Mouse (Mus musculus) brown adipose tissue, adult 24 weeks (tissue): ENCODE data around the gene Men1. TPM values are rescaled to one million over a fixed set of nuclear protein-coding genes. Genes with fewer than 3 reads are reported as not detected.
A peak's percentile ranks its signal among the peaks of the same experiment; 100 is the strongest.
"Not testable (repeated sequence)": the region's sequence is repeated elsewhere in the genome, so short reads cannot be mapped to it uniquely, and the experiment has no call there.

Source experiments
- H3K27ac ChIP-seq: fragments of 200-500 bp; replicated peaks from 2 replicates; pipeline ENCODE4 v1.5.1; 2012; ENCODE audit warnings: low read depth, mild to moderate bottlenecking, low read length
- H3K4me1 ChIP-seq: fragments of 200-500 bp; 2 replicates; pipeline ENCODE4 v1.6.1; 2012; ENCODE audit warnings: low read length, mixed read lengths; ENCODE audit not compliant: control insufficient read depth, insufficient read depth, insufficient read length
- H3K4me3 ChIP-seq: fragments of 200-500 bp; 2 replicates; pipeline ENCODE4 v1.5.1; 2012; ENCODE audit warnings: low read depth, mild to moderate bottlenecking, low read length, moderate library complexity; ENCODE audit not compliant: insufficient read depth
- polyA plus RNA-seq: library from polyadenylated mRNA; stranded (reverse); fragments of >200 nt; gene quantifications from 2 replicates; pipeline ENCODE4 v1.2.4, GENCODE M21; 2012; ENCODE audit not compliant: missing spikeins, insufficient read depth, insufficient read length

The Men1 gene
- polyA plus RNA-seq, 1 experiment, result 22.2 TPM

GRCm38 (mm10) chr19:6299450-6300267 is 35.1 kb upstream of the Men1 start:
- H3K4me3 ChIP-seq, result no peak overlapping the region
- H3K27ac ChIP-seq, result peak overlapping the region; percentile 97
- H3K4me1 ChIP-seq, result peaks cover 87% of the 10 kb centered on the region

GRCm38 (mm10) chr19:6300402-6300841 is 34.4 kb upstream of the Men1 start:
- Histone ChIP-seq H3K27ac (peak overlapping the region; percentile 97), H3K4me1 (peaks cover 79% of the 10 kb centered on the region), H3K4me3 (no peak overlapping the region)

- Histone ChIP-seq H3K4me3 (no peak overlapping the region), H3K27ac (peak overlapping the region; percentile 97), H3K4me1 (peaks cover 63% of the 10 kb centered on the region)
Observed at GRCm38 (mm10) chr19:6302114-6302513, 32.7 kb upstream of the Men1 start.

DNA sequence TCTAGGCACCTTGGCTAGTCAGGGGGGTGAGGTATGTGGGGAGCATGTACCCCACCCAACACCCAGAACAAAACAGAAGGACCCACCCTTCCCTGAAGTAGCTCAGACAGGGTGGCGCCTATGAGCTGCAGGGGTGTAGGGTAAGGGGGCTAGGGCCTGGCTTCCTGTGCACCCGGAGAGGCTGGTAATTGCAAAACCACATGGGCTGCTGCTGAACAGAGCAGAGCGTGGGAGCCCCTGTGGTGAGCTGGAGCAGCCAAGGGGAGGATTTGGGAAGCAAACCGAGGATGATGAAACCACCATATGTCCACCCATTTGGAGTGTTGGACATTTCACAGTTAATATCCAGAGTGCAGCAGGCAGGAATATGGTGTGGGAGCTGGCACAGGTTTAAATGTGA is 32.3 kb upstream of the Men1 start:
- H3K4me1 ChIP-seq, result peaks cover 60% of the 10 kb centered on the region
- H3K4me3 ChIP-seq, result no peak overlapping the region
- peak overlapping the region; percentile 97 for H3K27ac ChIP-seq

DNA sequence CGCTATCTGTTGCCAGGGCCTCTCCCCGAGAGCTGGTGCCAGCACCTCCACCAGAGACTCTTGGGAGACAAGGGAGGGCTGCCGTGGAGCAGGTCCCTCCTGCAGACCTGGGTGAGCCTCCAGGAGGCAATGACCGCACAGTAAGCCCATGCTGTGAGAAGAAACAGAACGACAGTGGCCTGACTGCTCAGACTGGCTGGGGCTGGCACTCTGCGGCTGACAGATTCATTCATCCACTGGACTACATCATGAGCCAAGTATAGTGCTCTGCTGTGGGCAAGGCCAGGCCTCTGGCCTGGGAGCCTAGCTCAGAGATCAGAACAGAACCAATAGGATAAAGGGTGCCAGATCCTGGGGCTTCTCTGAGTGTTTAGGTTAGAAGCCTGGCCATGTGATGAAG is 30.9 kb upstream of the Men1 start:
- Histone ChIP-seq H3K4me1 (peaks cover 51% of the 10 kb centered on the region), H3K27ac (peak overlapping the region; percentile 83), H3K4me3 (no peak overlapping the region)

DNA sequence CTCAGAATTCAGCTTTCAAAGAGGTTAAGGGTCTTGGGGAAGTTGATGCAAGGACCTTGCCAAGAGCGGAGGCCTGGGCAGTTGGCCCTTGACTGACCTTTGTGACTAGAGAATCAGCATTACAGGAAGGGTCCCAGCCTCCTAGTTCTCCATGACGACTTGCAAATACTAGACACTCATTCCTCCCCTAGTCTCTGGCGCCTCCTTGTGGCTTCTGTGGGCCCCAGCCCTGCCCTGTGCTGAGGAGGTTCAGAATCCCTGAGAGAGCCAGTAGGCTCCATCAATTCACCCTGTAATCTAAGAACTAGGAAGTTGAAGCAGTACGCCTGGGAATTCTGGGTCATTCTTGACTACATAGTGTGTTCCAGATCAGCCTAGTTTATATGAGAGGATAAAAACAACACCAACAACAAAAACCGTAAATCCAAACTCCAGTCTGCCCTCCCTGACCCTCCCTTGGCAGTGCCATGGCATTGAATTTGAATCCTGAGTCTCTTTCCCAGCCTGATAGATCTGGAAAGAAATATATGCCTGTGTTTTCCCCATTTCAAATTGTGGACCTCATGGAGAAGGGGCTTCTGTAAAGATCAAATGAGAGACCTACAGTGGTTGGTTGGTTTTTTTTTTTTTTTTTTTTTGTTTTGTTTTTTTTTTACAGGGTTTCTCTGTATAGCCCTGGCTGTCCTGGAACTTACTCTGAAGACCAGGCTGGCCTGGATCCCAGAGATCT is 29.8 kb upstream of the Men1 start:
- H3K27ac ChIP-seq, result peak overlapping the region; percentile 83
- peaks cover 40% of the 10 kb centered on the region for H3K4me1 ChIP-seq
- no peak overlapping the region for H3K4me3 ChIP-seq

GRCm38 (mm10) chr19:6305517-6306115 is 29.2 kb upstream of the Men1 start:
- H3K27ac ChIP-seq, result 0 out of 2 replicates have a peak overlapping the region, but pooled peaks have one; percentile 3

DNA sequence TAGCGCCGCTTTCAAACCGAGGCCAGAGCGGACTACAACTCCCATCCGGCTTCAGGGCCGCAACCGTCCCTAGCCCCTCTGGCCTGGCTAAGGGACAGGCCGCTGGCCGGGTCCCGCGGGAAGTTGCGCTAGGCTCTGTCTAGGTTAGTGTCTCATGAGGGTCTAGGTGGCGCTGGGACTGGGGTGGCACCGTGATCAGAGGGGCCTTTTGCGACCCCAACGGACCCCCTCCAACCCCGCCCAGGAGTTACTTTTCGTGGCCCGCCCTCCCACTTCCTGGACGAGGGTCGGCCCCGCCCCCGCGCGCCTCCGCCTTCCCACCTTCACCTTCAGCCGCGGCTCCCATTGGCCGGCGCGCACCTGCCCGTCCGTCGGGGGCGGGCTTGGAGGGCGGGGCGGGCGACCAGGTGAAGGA is 28.6 kb upstream of the Men1 start, which contains the start of gene Cdc42bpg:
Gene Cdc42bpg (plus strand): TSS at position 320 of the 415 bp plus-strand sequence.
- H3K4me1 ChIP-seq, result peaks cover 29% of the 10 kb centered on the region
- peak within 1 kb of the TSS; percentile 73 for H3K4me3 ChIP-seq
- peak within 1 kb of the TSS; percentile 78 for H3K27ac ChIP-seq

More at GRCm38 (mm10) chr19:6305517-6306115, 29.2 kb upstream of the Men1 start:
- Histone ChIP-seq H3K4me3 (peak overlapping the region; percentile 73), H3K4me1 (peaks cover 34% of the 10 kb centered on the region)

DNA sequence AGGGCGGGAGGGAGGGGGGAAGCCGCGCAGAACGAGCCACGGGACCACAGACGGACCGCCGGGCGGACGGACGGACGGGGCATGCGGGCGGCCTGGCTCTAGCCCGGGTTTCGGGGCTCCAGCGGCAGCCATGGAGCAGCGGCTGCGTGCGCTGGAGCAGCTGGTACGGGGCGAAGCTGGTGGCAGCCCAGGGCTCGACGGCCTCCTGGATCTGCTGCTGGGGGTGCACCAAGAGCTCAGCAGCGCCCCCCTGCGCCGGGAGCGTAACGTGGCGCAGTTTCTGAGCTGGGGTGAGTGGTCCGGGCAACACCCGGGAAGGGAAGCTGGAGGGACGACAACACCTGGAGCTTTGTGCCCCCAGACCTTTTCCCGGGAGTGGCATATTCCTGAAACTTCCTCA is 28.2 kb upstream of the Men1 start:
- H3K27ac ChIP-seq, result no peak overlapping the region

DNA sequence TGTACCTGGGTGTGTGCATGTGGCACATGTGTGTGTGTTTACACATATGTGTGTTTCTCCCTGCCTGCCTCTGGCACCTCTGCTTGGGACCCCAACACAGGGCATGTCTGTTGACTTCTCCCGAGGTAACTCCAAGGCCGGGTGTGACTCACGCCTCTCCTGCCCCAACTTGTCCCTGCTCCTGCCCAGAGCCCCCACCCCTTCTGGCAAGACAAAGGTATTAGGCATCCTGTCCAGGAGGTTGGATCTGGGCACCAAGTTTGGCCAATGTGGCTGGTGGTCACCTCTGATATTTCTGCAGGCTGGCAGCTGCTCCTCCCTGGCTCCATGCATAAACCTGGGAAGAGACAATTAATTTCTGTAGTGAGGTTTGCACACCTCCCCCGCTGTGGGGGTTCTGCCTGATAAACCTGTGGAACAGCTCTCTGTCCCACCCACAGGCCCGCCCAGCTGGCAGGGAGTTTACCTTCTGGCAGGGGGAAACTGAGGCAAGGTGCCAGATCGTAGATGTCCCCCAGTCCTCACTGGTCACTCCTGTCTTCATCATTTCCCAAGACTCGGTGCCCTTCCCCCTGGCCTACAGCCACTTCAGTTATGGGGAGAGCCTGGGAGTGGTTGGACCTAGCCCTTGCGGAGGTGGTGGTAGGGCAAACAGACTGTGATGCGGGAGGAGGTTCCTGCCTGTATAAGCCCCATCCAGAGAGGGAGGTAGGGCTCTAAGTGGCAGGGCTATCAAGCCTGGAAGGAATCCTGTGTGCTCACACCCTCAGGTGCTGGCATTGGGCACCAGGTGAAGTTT is 26.8 kb upstream of the Men1 start:
- H3K27ac ChIP-seq, result no peak overlapping the region
- H3K4me3 ChIP-seq, result no peak overlapping the region
- H3K4me1 ChIP-seq, result peaks cover 14% of the 10 kb centered on the region

More for the DNA sequence above, 28.2 kb upstream of the Men1 start:
- peaks cover 26% of the 10 kb centered on the region for H3K4me1 ChIP-seq
- H3K4me3 ChIP-seq, result peak overlapping the region; percentile 73

GRCm38 (mm10) chr19:6310181-6310580 is 24.6 kb upstream of the Men1 start:
- no peaks in the 10 kb centered on the region for H3K4me1 ChIP-seq
- no peak overlapping the region for H3K27ac ChIP-seq
- no peak overlapping the region for H3K4me3 ChIP-seq

GRCm38 (mm10) chr19:6311783-6312182 is 23.0 kb upstream of the Men1 start:
- H3K4me3 ChIP-seq, result not testable (repeated sequence)

GRCm38 (mm10) chr19:6313796-6314195 is 21.0 kb upstream of the Men1 start:
- no peak overlapping the region for H3K27ac ChIP-seq
- no peak overlapping the region for H3K4me3 ChIP-seq
- no peaks in the 10 kb centered on the region for H3K4me1 ChIP-seq

More at GRCm38 (mm10) chr19:6311783-6312182, 23.0 kb upstream of the Men1 start:
- not testable (repeated sequence) for H3K4me1 ChIP-seq, H3K27ac ChIP-seq

GRCm38 (mm10) chr19:6314513-6314912 is 20.3 kb upstream of the Men1 start:
- H3K4me1 ChIP-seq, result no peaks in the 10 kb centered on the region
- no peak overlapping the region for H3K27ac ChIP-seq
- H3K4me3 ChIP-seq, result no peak overlapping the region
